Mouse (Mus musculus) large intestine, adult 2 months (tissue): Measurements from ENCODE around the gene Pskh1. TPM values are rescaled to one million over a fixed set of nuclear protein-coding genes. Genes with fewer than 3 reads are reported as not detected.
A peak's percentile ranks its signal among the peaks of the same experiment; 100 is the strongest.

Experiments
- DNase-seq: peaks from one replicate; pipeline ENCODE4 v3.0.0-alpha.2; 2012; ENCODE audit warnings: low read depth, low spot score
- WGBS: fragments of 180-500 bp; shearing (Covaris S2); methylation state at CpG from one replicate; pipeline ENCODE4 v1.1.7; 2018; 5-methylcytosine and 5-hydroxymethylcytosine counted together
- polyA plus RNA-seq: library from polyadenylated mRNA; depleted of rRNA; stranded (reverse); fragments of >200 nt; gene quantifications from 2 replicates; pipeline ENCODE4 v1.2.3, GENCODE M21; 2012

The Pskh1 gene
- polyA plus RNA-seq, 1 experiment = 20.2 TPM

GRCm38 (mm10) chr8:105889756-105890465 is 10.3 kb upstream of the Pskh1 start:
- WGBS = 97% methylated on average over 12 of the region's 12 CpGs
- DNase-seq = no peak

DNA sequence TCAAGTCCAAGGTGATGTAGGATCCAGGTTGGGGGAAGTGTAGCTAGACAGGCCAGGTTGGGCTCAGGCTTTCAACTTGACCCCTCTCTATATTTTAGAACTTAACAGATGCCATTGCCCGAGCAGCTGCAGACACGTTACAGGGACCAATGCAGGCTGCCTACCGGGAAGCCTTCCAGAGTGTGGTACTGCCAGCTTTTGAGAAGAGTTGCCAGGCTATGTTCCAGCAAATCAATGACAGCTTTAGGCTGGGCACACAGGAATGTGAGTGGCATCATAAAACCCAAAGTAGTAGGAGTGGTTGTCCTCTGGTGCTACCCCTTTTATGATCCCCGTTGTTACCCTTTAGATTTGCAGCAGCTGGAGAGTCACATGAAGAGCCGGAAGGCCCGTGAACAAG is 9.4 kb upstream of the Pskh1 start:
- DNase-seq = no peak
- 69% methylated on average over 6 of the region's 6 CpGs for WGBS

DNA sequence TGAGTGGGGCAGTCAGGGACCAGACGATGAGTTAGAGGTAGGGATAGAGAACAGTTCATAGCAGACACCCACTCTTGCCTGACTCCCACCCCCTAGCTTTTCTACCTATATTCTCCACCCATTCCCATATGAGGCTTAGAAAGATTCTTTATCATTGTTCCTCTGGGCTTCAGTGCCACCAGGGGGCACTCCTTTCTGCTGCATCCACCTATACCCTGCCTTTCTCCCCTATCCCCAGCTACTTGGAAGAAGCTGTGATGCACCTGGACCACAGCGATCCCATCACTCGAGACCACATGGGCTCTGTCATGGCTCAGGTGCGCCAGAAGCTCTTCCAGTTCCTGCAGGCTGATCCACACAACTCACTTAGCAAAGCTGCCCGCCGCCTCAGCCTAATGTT is 7.8 kb upstream of the Pskh1 start:
- 80% methylated on average over 6 of the region's 6 CpGs for WGBS
- no peak for DNase-seq

DNA sequence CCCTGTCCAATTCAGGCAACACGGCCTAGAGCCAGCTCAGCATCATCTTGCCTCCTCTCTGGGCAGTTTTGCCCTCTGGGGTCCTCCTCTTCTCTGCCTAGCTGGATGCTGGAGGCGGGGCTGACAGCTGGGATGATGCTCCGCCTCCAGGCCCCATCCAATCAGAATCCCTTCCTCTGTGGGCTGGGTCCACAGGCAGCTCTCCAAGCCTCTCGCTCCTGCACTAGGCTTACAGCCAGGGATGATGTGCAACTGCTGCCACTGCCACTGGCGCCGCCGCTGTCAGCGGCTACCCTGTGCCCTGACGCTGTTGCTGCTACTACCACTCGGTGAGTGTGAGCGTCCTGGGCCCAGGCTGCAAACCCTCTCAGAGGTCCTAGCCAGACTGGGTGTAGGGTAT is 6.9 kb upstream of the Pskh1 start, which contains the start of gene Nrn1l:
Gene Nrn1l (plus strand): TSS at position 229 of the 400 bp plus-strand sequence.
- 30% methylated on average over 11 of the region's 11 CpGs for WGBS

GRCm38 (mm10) chr8:105897801-105898480 is 2.3 kb upstream of the Pskh1 start:
- WGBS = 54% methylated on average over 9 of the region's 9 CpGs
- DNase-seq = no peak

More for the DNA sequence above, 6.9 kb upstream of the Pskh1 start, which contains the start of gene Nrn1l:
- no peak for DNase-seq

DNA sequence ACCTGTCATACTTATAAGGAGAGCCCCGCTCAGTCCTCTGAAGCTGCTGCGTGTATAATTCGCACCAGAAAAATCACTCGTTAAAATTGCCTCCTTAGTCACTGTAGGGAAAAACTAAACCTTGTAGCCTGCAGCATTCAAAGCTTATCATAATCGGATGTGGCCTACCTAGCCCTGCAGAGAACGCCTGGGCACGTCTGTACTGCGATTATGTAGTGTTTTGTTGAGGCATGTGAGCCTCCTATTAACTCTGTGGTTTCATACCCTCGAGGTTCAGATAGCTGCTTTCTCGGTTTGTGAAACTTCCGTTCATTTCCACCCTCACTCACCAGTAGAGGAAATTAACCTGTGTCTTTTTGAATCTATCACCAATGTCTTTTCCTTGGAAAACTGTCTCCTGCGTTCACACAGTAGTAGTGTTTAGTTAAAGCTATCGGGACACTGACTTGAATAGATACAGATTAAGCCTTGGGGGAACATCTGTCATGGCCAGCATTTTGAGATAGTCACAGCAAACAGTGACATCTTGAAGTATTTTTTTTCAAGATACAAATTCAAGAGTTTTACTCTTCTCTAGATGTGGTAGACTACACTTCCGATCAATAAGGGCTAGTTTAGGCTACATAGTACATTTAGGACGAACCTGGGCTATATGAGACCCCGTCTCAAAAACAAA is 838 bp downstream of the Pskh1 start:
- DNase-seq = no peak

GRCm38 (mm10) chr8:105919390-105919789 is 19.1 kb downstream of the Pskh1 start:
- DNase-seq = no peak
- WGBS = 71% methylated on average over 3 of the region's 3 CpGs

More for the DNA sequence above, 838 bp downstream of the Pskh1 start:
- WGBS = 23% methylated on average over 16 of the region's 16 CpGs

DNA sequence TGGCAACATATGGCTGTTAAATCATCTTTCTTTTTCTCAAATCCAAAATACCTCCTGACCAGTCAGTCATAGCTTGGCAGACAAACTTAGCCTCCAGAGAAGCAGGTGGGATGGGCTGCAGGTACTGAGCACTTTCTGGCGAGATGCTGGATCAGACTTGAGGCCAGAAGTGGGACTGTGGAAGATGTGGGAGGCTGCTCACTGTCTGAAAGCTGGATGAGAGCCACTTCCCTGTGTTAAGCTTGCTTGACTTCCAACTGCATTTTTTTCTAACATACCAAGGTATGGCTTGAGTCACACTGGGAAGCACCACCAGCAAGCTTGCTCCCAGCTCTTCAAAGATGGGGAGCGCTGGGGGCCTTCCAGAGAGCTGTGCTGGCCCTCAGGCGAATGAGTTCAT is 24.9 kb downstream of the Pskh1 start:
- no peak for DNase-seq

DNA sequence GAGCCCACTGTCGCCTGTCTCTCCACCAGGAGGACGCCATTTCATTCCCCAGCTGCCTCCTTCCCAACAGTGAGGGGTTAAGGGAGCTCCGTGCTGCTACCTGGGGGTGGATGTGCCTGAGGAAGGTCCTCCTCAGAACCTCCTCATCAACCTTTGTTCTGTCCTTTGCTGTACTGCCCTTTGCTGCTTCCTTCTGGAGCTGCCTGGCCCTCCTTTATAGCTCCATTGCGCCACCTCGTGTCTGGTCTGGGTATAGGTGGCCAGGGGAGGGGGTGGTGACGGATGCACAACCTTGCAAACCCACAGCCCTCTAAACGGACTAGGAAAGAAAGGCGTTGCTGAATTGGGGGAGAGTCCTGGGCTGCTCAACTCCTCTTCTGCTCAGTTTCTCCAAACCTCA is 30.4 kb downstream of the Pskh1 start:
- WGBS = 29% methylated on average over 8 of the region's 8 CpGs
- no peak for DNase-seq

More for the DNA sequence above, 24.9 kb downstream of the Pskh1 start:
- WGBS = 83% methylated on average over 3 of the region's 3 CpGs

DNA sequence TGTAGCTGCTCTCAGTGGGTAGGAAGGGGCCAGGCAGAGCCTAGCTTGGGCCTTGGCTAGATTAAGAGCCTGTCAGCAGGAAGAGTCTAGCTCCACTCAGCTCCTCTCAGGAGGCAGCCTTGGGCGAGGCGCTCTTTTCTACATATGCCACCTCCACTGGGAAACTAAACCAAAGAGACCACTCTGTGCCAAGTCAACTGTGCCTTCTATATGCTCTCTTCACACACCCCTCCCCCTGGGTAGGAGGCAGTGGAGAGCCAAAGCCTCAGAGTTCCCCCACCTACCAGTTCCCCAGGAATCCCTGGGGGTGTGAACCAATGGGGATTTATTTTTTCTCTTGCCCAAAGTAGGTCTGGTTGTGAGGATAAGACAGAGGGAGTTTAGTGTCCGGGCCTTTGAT is 31.0 kb downstream of the Pskh1 start:
- WGBS = 97% methylated on average over 3 of the region's 3 CpGs
- no peak for DNase-seq

- 90% methylated on average over 11 of the region's 11 CpGs for WGBS
- no peak for DNase-seq
These were observed 32.3 kb downstream of the Pskh1 start for GRCm38 (mm10) chr8:105932525-105932924.

- 89% methylated on average over 2 of the region's 2 CpGs for WGBS
- no peak for DNase-seq
These were observed 33.5 kb downstream of the Pskh1 start, which contains the start of gene Ctrl for GRCm38 (mm10) chr8:105933762-105934161. Gene Ctrl (minus strand): TSS chr8:105933862.

- no peak for DNase-seq
- WGBS = 81% methylated on average over 6 of the region's 6 CpGs
These were observed 34.9 kb downstream of the Pskh1 start for GRCm38 (mm10) chr8:105935105-105935504.

DNA sequence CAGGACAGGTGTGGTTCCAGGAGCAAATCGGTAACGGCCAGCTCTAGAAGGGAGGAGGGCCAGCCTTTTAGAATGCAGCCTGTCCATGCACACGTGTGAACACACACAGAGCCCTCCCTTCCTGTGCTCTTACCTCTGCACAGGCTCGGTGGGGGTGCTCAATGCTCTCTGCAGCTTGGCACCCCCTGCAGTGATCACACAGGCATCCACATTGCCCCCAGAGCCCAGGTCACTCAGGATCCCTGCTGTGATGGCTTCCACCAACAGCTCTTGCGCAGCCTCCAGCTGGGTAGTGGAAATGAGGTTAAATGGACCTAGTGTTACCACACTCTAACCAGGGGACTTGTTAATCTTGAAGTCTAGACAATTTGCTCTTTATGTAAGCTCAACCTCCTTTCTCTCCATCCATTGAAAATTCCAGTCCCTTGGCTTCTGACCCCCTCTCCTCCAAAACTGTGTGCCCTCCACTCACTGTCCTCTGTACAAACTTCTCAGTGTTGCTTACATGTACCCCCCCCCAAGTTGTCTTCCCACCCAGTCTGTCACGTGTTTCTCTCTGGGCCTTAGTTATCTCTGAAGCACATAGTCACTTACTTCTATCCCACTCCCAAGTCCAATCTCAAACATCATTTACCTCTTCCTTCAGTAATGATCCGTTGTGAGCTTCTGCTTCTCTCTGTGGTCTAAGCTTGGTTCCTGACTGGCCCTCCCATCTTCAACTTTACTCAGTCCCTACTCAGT is 35.8 kb downstream of the Pskh1 start:
- 51% methylated on average over 7 of the region's 7 CpGs for WGBS

GRCm38 (mm10) chr8:105936866-105937475 is 36.7 kb downstream of the Pskh1 start:
- under 1% methylated on average over 30 of the region's 30 CpGs for WGBS
- DNase-seq = peak; percentile 62

More for the DNA sequence above, 35.8 kb downstream of the Pskh1 start:
- DNase-seq = no peak

GRCm38 (mm10) chr8:105937496-105938305 is 37.5 kb downstream of the Pskh1 start:
- under 1% methylated on average over 33 of the region's 33 CpGs for WGBS

GRCm38 (mm10) chr8:105938306-105938669 is 38.0 kb downstream of the Pskh1 start, which contains the start of gene Psmb10:
Gene Psmb10 (minus strand): TSS chr8:105938444.
- no peak for DNase-seq
- 1% methylated on average over 4 of the region's 4 CpGs for WGBS

More at GRCm38 (mm10) chr8:105937496-105938305, 37.5 kb downstream of the Pskh1 start:
- peak; percentile 55 for DNase-seq

DNA sequence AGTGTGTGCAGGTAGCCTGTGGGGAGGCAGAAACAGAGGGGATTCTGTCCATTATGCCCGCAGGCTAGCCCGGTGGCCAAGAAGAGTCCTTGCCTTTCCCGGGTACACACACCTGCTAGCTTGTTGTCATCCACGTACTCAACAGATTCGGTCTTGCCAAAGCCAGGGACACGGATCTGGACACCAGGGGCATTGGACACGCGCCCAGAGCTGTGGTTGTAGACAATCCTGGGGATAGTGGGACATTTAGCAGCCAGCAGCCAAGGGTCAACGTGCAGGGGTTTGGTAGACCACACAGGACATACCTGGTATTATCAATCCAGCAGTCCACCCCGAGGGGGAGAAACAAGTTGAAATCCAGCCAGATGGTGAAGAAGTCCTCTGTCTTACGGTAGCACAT is 41.8 kb downstream of the Pskh1 start:
- 91% methylated on average over 11 of the region's 11 CpGs for WGBS
- DNase-seq = no peak
